Mouse (Mus musculus) embryonic fibroblast, embryonic 13.5 days (primary cell): ENCODE results near the gene Cdk14. TPM values are rescaled to one million over a fixed set of nuclear protein-coding genes. Genes with fewer than 3 reads are reported as not detected.
A peak's percentile ranks its signal among the peaks of the same experiment; 100 is the strongest.

Experiments
- H3K27ac ChIP-seq: 2 replicates; pipeline ENCODE4 v1.5.1; 2012; ENCODE audit warnings: low read length, control low read depth, inconsistent platforms; ENCODE audit not compliant: insufficient read depth
- H3K4me1 ChIP-seq: 2 replicates; pipeline ENCODE4 v1.6.1; 2011; ENCODE audit warnings: low read length; ENCODE audit not compliant: control insufficient read depth, insufficient read depth
- H3K4me3 ChIP-seq: 2 replicates; pipeline ENCODE4 v1.5.1; 2011; ENCODE audit warnings: mild to moderate bottlenecking, control low read depth, low read length; ENCODE audit not compliant: insufficient read depth
- CTCF ChIP-seq: IDR thresholded peaks from 2 replicates; pipeline ENCODE4 v1.5.1; 2011; ENCODE audit warnings: mild to moderate bottlenecking, control low read depth, low read length, moderate library complexity, borderline replicate concordance; ENCODE audit not compliant: insufficient read depth
- POLR2A ChIP-seq: IDR thresholded peaks from 2 replicates; pipeline ENCODE4 v1.6.1; 2011; ENCODE audit warnings: low read depth, mild to moderate bottlenecking, control low read depth, low read length, moderate library complexity
- polyA plus RNA-seq: library from polyadenylated mRNA; stranded (reverse); fragments of >200 nt; gene quantifications from 2 replicates; pipeline ENCODE4 v1.2.4, GENCODE M21; 2011; ENCODE audit warnings: low read depth; ENCODE audit not compliant: missing spikeins, insufficient read length

Gene Cdk14
- polyA plus RNA-seq, 1 experiment, result 50.0 TPM

GRCm38 (mm10) chr5:5320506-5321181 lies 99.5 kb downstream of the Cdk14 start:
- TF ChIP-seq CTCF (no peak), POLR2A (no peak)
- peak overlapping the region; percentile 96 for H3K27ac ChIP-seq
- no peak overlapping the region for H3K4me3 ChIP-seq

DNA sequence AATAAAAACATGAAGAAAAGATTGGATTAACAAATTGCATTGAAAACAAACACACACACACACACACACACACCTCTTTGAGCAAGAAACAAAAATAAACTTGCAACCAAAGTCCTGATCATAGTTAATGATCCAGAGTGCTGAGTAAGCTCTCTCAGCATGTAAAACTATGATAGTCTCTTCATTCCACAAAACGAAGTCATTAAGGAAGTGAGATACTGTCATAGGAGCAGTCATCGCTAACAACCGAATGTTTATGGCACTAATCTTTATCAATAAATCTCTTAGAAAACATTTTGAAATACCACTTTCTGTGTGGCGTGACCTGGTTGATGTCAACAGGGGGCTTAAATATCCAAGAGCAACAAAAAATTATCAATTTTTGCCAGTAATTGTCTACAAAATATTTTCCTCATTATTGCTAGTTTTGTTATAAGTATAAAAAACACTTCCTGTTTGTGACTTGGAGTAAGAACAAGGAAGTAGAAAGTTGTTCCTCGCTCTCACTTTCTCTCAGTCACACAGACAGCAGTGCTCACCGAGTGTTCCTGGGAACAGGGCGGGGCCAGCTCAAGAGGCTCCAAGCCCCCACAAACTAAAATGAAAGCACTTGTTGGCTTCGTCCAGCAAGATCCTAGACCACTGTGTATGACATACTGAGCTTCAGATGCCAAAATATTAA lies 100.1 kb downstream of the Cdk14 start:
- Histone ChIP-seq H3K4me3 (no peak overlapping the region), H3K27ac (peak overlapping the region; percentile 96), H3K4me1 (peaks cover 14% of the 10 kb centered on the region)
- TF ChIP-seq POLR2A (no peak), CTCF (no peak)

More at GRCm38 (mm10) chr5:5320506-5321181, 99.5 kb downstream of the Cdk14 start:
- H3K4me1 ChIP-seq, result peaks cover 14% of the 10 kb centered on the region

GRCm38 (mm10) chr5:5314270-5314669 lies 105.8 kb downstream of the Cdk14 start:
- no peak overlapping the region for H3K27ac ChIP-seq
- no peak for TF ChIP-seq POLR2A
- no peak for TF ChIP-seq CTCF
- no peak overlapping the region for H3K4me3 ChIP-seq
- H3K4me1 ChIP-seq, result peaks cover 7% of the 10 kb centered on the region

GRCm38 (mm10) chr5:5313195-5313760 lies 106.8 kb downstream of the Cdk14 start:
- H3K4me3 ChIP-seq, result no peak overlapping the region
- peaks cover 7% of the 10 kb centered on the region for H3K4me1 ChIP-seq
- peak overlapping the region; percentile 28 for H3K27ac ChIP-seq
- no peak for TF ChIP-seq POLR2A
- no peak for TF ChIP-seq CTCF

- H3K27ac ChIP-seq, result no peak overlapping the region
- H3K4me1 ChIP-seq, result no peaks in the 10 kb centered on the region; the same call in 1 of the 2 replicates
- no peak overlapping the region for H3K4me3 ChIP-seq
- TF ChIP-seq POLR2A (no peak), CTCF (no peak)
Measured at GRCm38 (mm10) chr5:5305286-5305685, 114.8 kb downstream of the Cdk14 start.

- Histone ChIP-seq H3K27ac (no peak overlapping the region), H3K4me3 (no peak overlapping the region), H3K4me1 (no peaks in the 10 kb centered on the region; the same call in 1 of the 2 replicates)
- TF ChIP-seq POLR2A (no peak), CTCF (no peak)
Measured at GRCm38 (mm10) chr5:5303102-5303670, 116.9 kb downstream of the Cdk14 start.

DNA sequence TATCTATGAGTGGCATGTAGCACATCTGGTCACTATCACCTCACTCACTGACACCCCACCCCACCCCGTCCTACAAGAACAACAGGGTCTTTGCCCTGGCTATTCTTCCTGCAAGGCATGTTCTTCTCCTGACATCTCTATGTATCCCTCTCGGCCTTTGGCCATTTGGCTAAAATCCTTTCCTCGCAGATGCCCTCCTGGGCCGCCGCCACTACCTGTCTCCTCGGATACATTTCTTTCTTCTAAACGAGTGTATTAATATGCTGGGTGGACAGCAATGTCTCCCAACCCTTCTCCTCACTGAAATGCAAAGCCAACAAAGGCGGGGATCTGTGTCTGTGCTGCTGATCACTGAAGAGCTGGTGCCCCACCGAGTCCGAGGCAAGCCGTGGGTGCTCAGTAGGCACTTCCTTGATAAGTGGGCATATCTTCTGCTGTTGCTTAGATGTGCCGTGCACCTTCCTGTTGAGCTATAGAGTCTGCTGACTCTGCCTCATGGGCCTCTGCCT lies 118.5 kb downstream of the Cdk14 start:
- Histone ChIP-seq H3K4me1 (no peaks in the 10 kb centered on the region; the same call in 1 of the 2 replicates), H3K4me3 (no peak overlapping the region), H3K27ac (no peak overlapping the region)
- TF ChIP-seq POLR2A (no peak), CTCF (no peak)

GRCm38 (mm10) chr5:5300998-5301397 lies 119.1 kb downstream of the Cdk14 start:
- Histone ChIP-seq H3K27ac (no peak overlapping the region), H3K4me3 (no peak overlapping the region), H3K4me1 (no peaks in the 10 kb centered on the region; the same call in 1 of the 2 replicates)
- no peak for TF ChIP-seq CTCF
- no peak for TF ChIP-seq POLR2A

- no peaks in the 10 kb centered on the region; the same call in 1 of the 2 replicates for H3K4me1 ChIP-seq
- no peak overlapping the region for H3K4me3 ChIP-seq
- H3K27ac ChIP-seq, result no peak overlapping the region
- TF ChIP-seq CTCF (no peak), POLR2A (no peak)
Measured at GRCm38 (mm10) chr5:5300290-5300689, 119.8 kb downstream of the Cdk14 start.

DNA sequence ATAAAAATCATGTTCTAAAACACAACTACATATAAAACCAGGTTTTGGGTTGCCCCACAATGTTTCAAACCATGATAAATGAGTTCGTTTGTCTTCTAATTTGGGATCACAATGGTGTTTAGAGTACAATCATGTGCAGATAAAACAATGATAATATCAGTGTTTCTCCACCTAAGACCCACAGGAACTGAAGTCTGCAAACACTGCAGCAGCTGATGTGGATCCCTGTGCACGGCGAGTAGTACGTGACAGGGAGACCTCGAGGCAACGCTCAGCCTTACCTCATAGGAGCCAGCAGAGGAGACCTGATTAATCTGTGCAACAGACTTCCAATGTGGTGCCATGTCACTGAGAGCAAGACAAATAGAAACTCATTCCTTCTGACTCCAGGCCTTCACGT lies 122.9 kb downstream of the Cdk14 start:
- TF ChIP-seq POLR2A, result no peak
- TF ChIP-seq CTCF, result no peak
- 0 out of 2 replicates have a peak, but pooled peaks cover 2% of the 10 kb centered on the region for H3K4me1 ChIP-seq
- no peak overlapping the region for H3K27ac ChIP-seq
- no peak overlapping the region for H3K4me3 ChIP-seq
